ENCODE assay signal across 18 mouse cellular contexts in genomic region chr11:81602971-81603370, GRCm38 (mm10).
"Had no signal": no experiment of that assay in that cellular context is flagged by ENCODE, and none has a peak within 500 bp of the region (broad histone marks: within the 10 kb centered on the region; RNA-seq: fewer than 3 reads in every experiment).

No protein-coding gene starts in this region.

- H3K27me3 ChIP-seq: midbrain, embryonic 13.5 days; midbrain, embryonic 15.5 days; neural tube, embryonic 13.5 days; neural tube, embryonic 15.5 days had no signal

- H3K27ac ChIP-seq: midbrain, embryonic 10.5 days; midbrain, embryonic 13.5 days; midbrain, embryonic 15.5 days; neural tube, embryonic 13.5 days; neural tube, embryonic 15.5 days had no signal

- H3K9ac ChIP-seq: lung, embryonic 14.5 days; midbrain, embryonic 13.5 days; midbrain, embryonic 15.5 days; neural tube, embryonic 13.5 days; neural tube, embryonic 15.5 days had no signal

- H3K4me3 ChIP-seq: midbrain, embryonic 10.5 days; midbrain, embryonic 13.5 days; midbrain, embryonic 15.5 days; myocyte; neural tube, embryonic 13.5 days; neural tube, embryonic 15.5 days had no signal

- H3K4me2 ChIP-seq: lung, embryonic 14.5 days; midbrain, embryonic 13.5 days; midbrain, embryonic 15.5 days; neural tube, embryonic 13.5 days; neural tube, embryonic 15.5 days had no signal

- H3K4me1 ChIP-seq: midbrain, embryonic 10.5 days; midbrain, embryonic 13.5 days; midbrain, embryonic 15.5 days; neural tube, embryonic 13.5 days; neural tube, embryonic 15.5 days had no signal

- ATAC-seq: midbrain, embryonic 13.5 days; midbrain, embryonic 15.5 days had no signal

- DNase-seq: lung, adult 18-20 months; lung, embryonic 14.5 days; lung, postnatal 10 days; lung, postnatal 4 days; retina, postnatal 1 day; right cerebral cortex, adult 18-20 months; right cerebral cortex, postnatal 25 days; right cerebral cortex, postnatal 4 days; spleen, adult 18-20 months; thymus, adult 18-20 months; thymus, postnatal 14 days; thymus, postnatal 36 days had no signal

- H3K9me3 ChIP-seq: midbrain, embryonic 10.5 days; midbrain, embryonic 13.5 days; midbrain, embryonic 15.5 days; neural tube, embryonic 13.5 days; neural tube, embryonic 15.5 days had no signal

- H3K36me3 ChIP-seq: midbrain, embryonic 10.5 days; midbrain, embryonic 13.5 days; midbrain, embryonic 15.5 days; neural tube, embryonic 13.5 days; neural tube, embryonic 15.5 days had no signal
